Mouse (Mus musculus): ENCODE results near the gene Cables2. TPM values are rescaled to one million over a fixed set of nuclear protein-coding genes. Genes with fewer than 3 reads are reported as not detected.

The Cables2 gene
- total RNA-seq, 2 experiments from 2014 or later, result 29.9 to 32.1 TPM

DNA sequence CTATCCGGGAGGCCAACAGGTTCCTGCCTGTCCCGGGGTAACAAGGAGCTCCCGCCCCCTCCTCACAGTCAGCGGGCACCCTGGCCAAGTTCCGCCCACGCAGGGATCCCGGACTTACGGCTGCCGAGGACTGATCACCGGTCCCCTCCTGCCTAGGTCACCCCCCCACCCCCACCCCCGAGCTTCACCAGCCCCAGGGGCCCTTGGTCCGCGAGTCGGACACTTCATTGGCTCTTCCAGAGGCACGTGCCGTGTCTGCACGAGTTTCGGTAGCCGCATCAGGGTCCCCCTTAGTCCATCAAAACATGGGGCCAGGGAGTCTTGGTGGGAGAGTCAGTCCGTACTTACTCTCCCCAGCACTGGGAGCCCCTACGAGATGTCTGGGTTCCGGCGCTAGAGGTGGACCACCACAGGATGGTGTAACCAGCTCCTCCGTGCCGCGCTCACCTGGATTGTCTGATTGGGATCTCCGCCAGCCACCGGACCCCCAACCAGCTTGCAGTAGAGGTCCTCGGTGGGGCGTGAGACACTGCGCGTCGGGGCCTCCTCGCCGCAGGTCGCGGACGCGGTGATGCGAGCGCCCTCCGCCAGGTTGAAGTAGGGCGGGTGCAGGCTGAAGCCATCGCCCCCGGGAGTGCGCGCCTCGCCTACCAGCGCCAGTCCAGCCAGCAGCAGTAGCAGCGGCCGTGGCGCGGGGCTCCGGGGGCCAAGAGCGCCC is 48.1 kb downstream of the Cables2 start:
- no peak for DNase-seq

DNA sequence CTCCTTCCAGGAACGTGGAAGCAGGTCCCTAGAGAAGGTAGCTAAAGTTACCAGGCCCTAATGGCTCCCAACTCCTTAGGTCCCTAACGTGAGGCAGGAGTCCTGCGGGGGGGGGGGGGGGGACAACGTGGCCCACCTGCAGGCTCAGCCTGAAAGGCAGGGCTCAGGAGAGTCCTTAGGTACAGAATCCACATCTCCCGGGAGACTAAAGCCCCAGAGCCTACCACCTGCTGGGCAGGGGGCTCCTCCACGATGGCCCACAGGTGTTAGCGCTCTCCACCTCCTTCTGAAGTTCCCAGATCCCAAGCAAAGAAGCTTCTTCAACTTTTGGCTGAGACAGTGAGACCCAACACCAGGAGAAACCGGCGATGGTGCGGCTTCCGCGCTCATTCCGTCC is 48.7 kb downstream of the Cables2 start:
- no peak for DNase-seq

DNA sequence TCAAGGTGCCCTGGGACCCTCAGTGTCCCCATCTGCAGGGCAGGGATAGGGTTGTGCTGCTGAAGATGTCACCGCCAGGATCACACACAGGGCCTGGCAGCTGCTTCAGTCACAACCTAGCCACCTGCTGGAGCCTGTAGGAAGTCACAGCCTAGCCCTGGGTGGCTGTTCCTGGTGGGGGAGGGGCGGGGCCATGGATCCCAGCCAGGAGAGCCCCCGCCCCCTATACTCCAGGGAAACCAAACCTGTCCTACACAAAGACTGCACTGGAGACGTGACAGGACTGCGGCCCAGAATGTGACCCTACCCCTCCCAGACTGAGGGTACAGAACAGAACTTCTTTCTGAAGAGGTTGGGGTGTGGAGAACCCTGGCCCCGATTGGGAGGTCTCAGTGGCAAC is 51.0 kb downstream of the Cables2 start:
- DNase-seq, result no peak

DNA sequence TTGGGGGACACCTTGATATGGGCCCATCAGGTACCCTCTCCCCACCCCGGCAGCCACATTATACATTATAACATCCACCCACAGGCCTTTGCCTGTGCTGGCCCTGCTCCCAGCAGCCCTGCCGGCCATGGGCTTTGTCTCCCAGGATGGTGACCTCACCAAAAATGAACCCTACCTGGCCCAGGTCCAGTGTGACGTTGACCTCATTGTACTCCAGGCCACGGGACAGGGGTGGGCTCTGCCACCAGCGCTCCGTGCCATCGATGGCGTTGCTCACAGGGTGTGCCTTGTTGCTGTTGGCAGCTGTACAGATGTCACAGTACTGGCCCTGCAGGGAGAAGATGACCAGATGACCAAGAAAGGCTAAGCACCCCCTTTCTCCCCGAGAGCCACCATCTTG is 52.2 kb downstream of the Cables2 start:
- DNase-seq, result no peak

DNA sequence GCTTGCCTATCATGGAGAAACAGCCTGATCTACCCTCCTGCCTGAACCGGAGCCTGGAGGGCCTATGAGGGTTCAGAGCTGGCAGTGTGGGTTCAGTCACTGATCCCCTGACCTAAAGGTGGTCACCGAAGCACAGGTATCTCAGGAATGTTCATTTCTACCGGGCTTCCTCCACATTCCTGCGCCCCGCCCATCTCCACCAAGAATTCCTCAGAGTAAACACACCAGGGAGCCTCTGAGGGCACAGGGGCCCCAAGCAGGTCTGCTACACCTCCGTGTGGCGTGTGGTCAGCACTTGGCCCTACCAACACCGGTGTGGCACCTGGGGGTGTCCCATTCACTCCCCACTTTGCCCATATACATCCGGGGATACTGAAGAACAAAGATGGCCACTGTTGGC is 53.1 kb downstream of the Cables2 start:
- no peak for DNase-seq

DNA sequence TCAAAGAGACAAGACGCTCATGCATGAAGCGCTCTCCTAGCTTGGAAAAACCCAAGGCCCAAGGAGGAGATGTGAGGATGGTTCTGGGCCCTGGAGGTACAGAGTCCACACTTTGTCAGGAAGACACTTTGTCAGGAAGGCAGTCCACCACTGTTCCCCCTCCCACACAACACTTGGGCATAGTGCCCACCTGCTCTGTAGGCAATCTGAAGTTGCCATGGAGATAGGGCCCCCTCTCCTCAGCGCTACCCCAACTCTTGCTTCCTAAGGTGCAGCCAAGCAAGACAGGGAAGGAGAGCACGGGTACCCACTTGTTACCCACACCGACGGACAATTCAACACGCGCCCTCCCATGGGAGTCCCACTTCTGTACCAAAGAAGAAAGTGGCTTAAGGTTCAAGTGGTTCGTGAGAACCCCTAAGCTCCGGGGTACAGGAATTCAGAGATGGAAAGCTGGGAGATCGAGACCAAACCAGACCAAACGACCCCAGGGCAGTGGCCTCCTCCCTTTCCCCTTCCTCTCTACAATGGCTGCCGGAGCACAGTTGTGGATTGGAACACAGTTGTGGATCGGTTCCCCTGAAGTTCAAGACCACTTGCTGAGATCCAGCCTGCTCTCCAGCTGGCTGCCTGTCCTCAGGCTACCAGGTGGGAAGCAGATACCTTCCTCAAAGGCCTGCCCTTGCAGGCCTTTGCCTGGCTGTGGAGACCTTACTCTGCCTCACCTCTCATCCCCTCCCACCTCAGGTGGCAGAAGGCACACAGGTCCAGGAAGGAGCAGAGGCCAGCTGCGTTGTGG is 54.0 kb downstream of the Cables2 start:
- DNase-seq, result no peak

DNA sequence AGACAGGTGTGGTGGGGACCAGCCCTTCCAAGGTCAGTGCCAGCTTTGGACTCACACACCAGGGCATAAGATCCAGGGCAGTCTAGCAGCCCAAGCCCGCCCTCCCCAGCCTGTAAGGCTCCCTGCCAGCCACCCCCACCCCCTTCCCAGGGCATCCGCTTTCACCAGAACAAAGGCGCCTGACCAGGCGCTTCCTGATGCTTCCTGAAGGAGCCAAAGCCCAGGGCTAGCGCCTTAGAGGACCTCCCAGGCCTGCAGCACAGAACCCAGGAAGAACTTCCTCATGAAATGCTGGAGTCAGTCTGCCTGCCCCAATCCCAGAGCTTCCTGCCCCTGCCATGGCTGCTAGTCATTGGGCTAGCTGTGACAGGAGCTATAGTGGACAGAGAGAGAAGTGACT is 54.6 kb downstream of the Cables2 start:
- DNase-seq, result no peak

DNA sequence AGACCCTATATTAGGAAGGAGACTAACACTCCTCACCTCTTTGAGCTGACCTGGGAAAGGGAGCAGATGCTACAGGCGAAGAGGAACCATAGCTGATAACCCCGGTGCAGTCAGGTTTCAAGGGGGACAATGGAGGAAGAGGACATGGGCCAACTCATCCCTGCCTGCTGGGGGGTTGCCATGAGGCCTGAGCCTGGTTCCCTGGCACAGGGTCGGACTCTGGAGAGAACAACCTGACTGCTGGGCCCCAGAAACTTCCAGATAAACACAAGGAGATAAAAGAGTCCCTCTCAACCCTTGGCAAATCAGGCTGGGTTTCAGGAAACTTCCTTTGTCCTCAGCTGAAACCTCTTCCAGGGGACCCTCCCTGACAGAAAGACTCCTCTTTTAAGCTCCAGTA is 55.1 kb downstream of the Cables2 start:
- no peak for DNase-seq

DNA sequence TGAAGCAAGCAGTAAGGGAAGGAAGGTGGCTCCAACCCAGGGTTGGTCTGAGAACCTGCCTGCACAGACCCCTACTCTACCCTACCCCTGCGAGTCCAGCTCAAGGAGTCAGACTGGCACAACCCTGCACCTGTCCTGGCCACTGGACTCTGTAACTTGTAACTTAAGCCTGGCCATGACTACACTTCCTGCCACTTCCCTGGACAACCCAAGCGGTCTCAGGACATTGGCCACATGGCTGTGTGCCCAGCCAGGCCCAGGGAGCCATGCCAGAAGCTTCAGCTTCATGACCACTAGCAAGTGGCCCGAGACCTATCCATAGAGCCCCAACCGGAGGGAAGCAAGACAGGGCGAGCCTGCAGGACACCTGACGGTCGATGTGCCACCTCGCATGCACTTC is 55.7 kb downstream of the Cables2 start:
- no peak for DNase-seq

DNA sequence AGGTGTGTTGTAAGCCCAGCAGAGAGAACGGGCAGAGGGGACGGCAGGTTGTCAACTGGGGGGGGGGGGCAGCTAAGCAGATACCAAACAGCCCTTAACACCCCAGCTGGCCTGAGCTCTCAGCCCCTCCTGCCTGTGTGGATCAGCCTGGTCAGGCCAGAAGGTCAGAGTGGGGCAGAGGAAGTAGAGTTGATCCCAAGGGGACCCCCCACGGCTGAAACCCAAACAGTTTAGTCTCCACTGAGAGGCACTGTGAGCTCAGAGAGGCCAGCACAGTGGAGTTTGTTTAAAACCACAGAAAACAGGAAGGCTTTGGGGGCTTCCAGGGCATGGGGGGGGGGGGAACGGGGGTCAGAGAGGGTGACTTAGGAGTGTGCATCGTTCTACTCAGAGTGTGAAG is 56.4 kb downstream of the Cables2 start:
- no peak for DNase-seq

DNA sequence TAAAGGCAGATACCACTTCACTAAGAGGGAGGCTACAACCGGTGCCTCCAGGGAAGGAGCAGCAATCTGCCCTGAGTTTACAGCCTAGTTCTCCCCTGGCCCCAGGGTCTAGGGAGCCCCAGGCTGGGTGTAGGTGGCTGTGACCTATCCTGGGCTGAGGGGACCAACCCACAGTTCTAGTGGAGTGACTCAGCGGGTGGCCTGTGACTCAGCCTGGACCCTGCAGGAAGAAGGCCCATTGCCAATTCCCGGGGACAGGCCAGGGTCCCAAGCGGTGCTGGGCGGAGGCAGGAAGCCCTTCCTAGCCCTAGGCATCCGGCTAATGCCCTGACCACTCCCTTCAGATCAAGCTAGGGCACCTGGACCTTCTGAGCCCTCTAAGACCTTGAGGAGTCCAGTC is 57.3 kb downstream of the Cables2 start:
- no peak for DNase-seq

DNA sequence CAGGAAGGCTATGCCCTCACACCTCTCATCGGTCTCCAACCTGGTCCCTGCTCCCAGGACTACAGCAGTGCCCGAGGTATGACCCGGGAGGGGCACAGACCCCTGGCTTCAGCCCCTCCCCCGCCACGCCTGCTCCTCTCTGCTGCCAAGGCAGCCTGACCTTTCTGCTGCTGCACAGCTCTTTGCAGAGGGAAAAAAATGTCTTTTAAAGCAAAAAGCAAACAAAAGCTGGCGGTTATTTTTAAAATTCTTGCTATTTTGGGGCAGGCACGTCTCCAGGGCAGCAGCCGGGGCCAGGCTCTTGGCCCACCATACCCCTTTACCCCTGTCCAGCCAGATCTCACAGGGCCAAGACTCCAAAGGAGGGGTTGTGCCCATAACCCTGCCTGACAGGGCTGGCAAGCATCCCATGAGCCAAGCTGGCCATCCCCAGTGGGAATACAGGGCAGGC is 58.3 kb downstream of the Cables2 start:
- DNase-seq, result no peak

DNA sequence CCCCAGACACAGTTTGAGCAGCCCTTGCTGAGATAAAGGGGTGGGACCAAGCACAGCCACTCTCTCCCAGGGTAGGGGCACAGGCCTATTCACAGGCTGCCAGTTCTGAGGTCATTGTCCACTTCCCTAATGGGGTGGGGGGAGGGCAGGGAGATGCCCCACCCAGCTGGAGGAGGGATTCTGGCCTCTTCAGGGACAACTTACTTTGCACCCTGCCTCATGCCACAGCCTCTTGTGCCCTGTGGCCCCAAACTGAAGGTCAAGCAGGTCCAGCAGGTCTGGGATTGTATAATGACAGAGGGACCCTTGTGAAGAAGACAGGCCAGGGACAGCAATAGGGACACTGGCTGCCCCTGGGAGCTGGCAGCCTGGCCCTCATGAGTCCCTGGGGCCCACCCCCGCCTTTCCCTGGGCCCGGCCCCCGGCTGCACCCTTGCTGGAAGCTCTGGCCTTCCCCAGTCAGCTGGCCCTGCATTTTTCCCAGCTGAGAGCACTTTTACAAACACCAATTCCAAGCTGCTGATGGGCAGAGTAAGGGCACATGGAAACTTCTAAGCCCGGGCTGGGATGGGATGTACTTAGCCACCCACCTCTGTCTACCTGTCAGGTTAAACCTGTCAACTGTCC is 58.8 kb downstream of the Cables2 start:
- no peak for DNase-seq

DNA sequence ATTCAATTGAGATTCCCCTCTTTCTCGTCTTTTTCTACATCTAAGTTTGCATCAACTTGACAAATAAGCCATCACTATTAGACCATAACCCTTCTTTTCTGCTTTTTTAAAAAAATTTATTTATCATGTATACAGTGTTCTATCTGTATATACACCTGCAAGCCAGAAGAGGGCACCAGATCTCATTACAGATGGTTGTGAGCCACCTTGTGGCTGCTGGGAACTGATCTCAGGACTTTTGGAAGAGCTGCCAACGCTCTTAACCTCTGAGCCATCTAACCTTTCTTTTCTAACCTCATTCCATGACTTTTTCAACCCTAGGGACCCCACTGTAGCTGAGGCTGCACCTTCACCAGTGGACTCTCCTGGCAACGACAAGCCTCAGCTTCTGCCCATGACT is 61.0 kb downstream of the Cables2 start:
- no peak for DNase-seq

DNA sequence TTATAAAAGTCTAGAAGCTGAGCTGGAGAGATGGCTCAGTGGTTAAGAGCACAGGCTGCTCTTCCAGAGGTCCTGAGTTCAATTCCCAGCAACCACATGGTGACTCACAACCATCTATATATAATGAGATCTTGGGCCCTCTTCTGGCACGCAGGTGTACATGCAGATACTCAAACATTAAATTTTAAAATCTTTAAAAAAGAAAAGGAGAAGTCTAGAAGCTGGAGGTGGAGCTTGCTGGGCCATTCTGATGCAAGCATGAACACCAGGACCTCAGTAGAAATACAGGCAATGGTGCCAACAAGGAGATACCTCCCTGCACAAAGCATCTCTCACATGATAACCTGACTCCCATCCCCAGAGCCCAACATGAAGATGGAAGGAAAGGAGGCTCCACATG is 64.3 kb downstream of the Cables2 start:
- no peak for DNase-seq

Small RNAs within 50 kb of the gene (microRNA-seq; reads per million reads assigned to microRNA genes)
- 0 to 0.21 reads per million in 2 experiments for gene Mir3091

Other genes with a start within 250 kb of the Cables2 start
- 100 to 1,000 TPM in 1 of 2 experiments, 10 to 100 TPM in 1; 97.5 to 105 TPM for gene Lsm14b, start 248.5 kb downstream of the Cables2 start, total RNA-seq (2021)
- 100 to 1,000 TPM; 164 to 173 TPM for gene Psma7, start 231.1 kb downstream of the Cables2 start, total RNA-seq (2021)
- gene Ss18l1, start 231.0 kb downstream of the Cables2 start, total RNA-seq (2021), result 10 to 100 TPM; 42.2 to 43.7 TPM
- 10 to 100 TPM; 18.3 to 25.3 TPM for gene Mtg2, start 202.9 kb downstream of the Cables2 start, total RNA-seq (2021)
- 10 to 100 TPM; 42.8 to 44.2 TPM for gene Hrh3, start 169.0 kb downstream of the Cables2 start, total RNA-seq (2021)
- gene Osbpl2, start 154.2 kb downstream of the Cables2 start, total RNA-seq (2021), result 10 to 100 TPM; 46.0 to 46.8 TPM
- gene Adrm1, start 102.0 kb downstream of the Cables2 start, total RNA-seq (2021), result 100 to 1,000 TPM in 1 of 2 experiments, 10 to 100 TPM in 1; 96.9 to 103 TPM
- gene Lama5, start 47.6 kb downstream of the Cables2 start, total RNA-seq (2021), result 10 to 100 TPM in 1 of 2 experiments, 1 to 10 TPM in 1; 6.5 to 11.0 TPM
- gene Rps21, start 16.1 kb downstream of the Cables2 start, total RNA-seq (2021), result 100 to 1,000 TPM; 665 to 743 TPM
- not detected for gene Rbbp8nl, start 16.4 kb upstream of the Cables2 start, total RNA-seq (2021)
- gene Gata5, start 61.2 kb upstream of the Cables2 start, total RNA-seq (2021), result not detected
- 1 to 10 TPM in 1 of 2 experiments, under 1 TPM in 1; 0.87 to 2.6 TPM for gene Slco4a1, start 182.7 kb upstream of the Cables2 start, total RNA-seq (2021)
- 1 to 10 TPM; 2.5 to 3.3 TPM for gene Ntsr1, start 226.5 kb upstream of the Cables2 start, total RNA-seq (2021)